Mouse (Mus musculus): ENCODE results near the gene Map2k6. TPM values are rescaled to one million over a fixed set of nuclear protein-coding genes. Genes with fewer than 3 reads are reported as not detected.

Gene Map2k6
- polyA plus RNA-seq, 1 experiment from 2014 or later, result 4.7 TPM

GRCm38 (mm10) chr11:110463801-110464200 lies 64.9 kb downstream of the Map2k6 start:
- TF ChIP-seq CTCF (IDR thresholded peaks at IDR 0.05), result no peak
- TF ChIP-seq EP300 (IDR thresholded peaks at IDR 0.05), result no peak
- ATAC-seq, result no peak
- H3K27me3 ChIP-seq (replicated peaks; ENCODE audit: insufficient read depth, low read length), result no peaks in the 10 kb centered on the region
- H3K4me2 ChIP-seq (replicated peaks; ENCODE audit: low read depth, low read length), result no peak overlapping the region
- H3K9ac ChIP-seq (replicated peaks; ENCODE audit: low read depth), result no peak overlapping the region
- no peaks in the 10 kb centered on the region for H3K9me3 ChIP-seq (ENCODE audit: low read length)
- 76% methylated on average over 9 of the region's 9 CpGs for WGBS
- no peak for DNase-seq (ENCODE audit: low spot score)
- H3K4me3 ChIP-seq (ENCODE audit: low read depth, low read length), result no peak overlapping the region
- H3K27ac ChIP-seq (ENCODE audit: low read length), result no peak overlapping the region
- no peaks in the 10 kb centered on the region for H3K4me1 ChIP-seq (ENCODE audit: insufficient read depth, low read depth, low read length)
- no peaks in the 10 kb centered on the region for H3K36me3 ChIP-seq (ENCODE audit: insufficient read depth, low read length)

GRCm38 (mm10) chr11:110469054-110469453 lies 70.1 kb downstream of the Map2k6 start:
- no peaks in the 10 kb centered on the region for H3K36me3 ChIP-seq (ENCODE audit: insufficient read depth, low read length)
- DNase-seq (ENCODE audit: low spot score) (no peak), ATAC-seq (no peak)
- no peaks in the 10 kb centered on the region for H3K9me3 ChIP-seq (ENCODE audit: low read length)
- no peak overlapping the region for H3K27ac ChIP-seq (ENCODE audit: low read length)
- TF ChIP-seq CTCF (IDR thresholded peaks at IDR 0.05) (no peak), EP300 (IDR thresholded peaks at IDR 0.05) (no peak)
- H3K4me2 ChIP-seq (replicated peaks; ENCODE audit: low read depth, low read length), result no peak overlapping the region
- H3K4me3 ChIP-seq (ENCODE audit: low read depth, low read length), result no peak overlapping the region
- 55% methylated on average over 2 of the region's 2 CpGs for WGBS
- no peaks in the 10 kb centered on the region for H3K27me3 ChIP-seq (replicated peaks; ENCODE audit: insufficient read depth, low read length)
- H3K4me1 ChIP-seq (ENCODE audit: insufficient read depth, low read depth, low read length), result no peaks in the 10 kb centered on the region
- no peak overlapping the region for H3K9ac ChIP-seq (replicated peaks; ENCODE audit: low read depth)

GRCm38 (mm10) chr11:110470561-110471273 lies 71.8 kb downstream of the Map2k6 start:
- Histone ChIP-seq H3K27ac (ENCODE audit: low read length) (no peak overlapping the region), H3K36me3 (ENCODE audit: insufficient read depth, low read length) (no peaks in the 10 kb centered on the region), H3K27me3 (replicated peaks; ENCODE audit: insufficient read depth, low read length) (no peaks in the 10 kb centered on the region), H3K4me2 (replicated peaks; ENCODE audit: low read depth, low read length) (no peak overlapping the region), H3K9ac (replicated peaks; ENCODE audit: low read depth) (no peak overlapping the region), H3K4me1 (ENCODE audit: insufficient read depth, low read depth, low read length) (no peaks in the 10 kb centered on the region), H3K9me3 (ENCODE audit: low read length) (no peaks in the 10 kb centered on the region), H3K4me3 (ENCODE audit: low read depth, low read length) (no peak overlapping the region)
- no peak for TF ChIP-seq CTCF (IDR thresholded peaks at IDR 0.05)
- TF ChIP-seq EP300 (IDR thresholded peaks at IDR 0.05), result no peak
- WGBS, result 81% methylated on average over 8 of the region's 8 CpGs
- DNase-seq (ENCODE audit: low spot score), result no peak
- no peak for ATAC-seq

- H3K4me2 ChIP-seq (replicated peaks; ENCODE audit: low read depth, low read length), result no peak overlapping the region
- H3K9ac ChIP-seq (replicated peaks; ENCODE audit: low read depth), result no peak overlapping the region
- no peaks in the 10 kb centered on the region for H3K9me3 ChIP-seq (ENCODE audit: low read length)
- no peak for DNase-seq (ENCODE audit: low spot score)
- H3K27ac ChIP-seq (ENCODE audit: low read length), result no peak overlapping the region
- no peak for ATAC-seq
- no peak overlapping the region for H3K4me3 ChIP-seq (ENCODE audit: low read depth, low read length)
- no peaks in the 10 kb centered on the region for H3K36me3 ChIP-seq (ENCODE audit: insufficient read depth, low read length)
- no peaks in the 10 kb centered on the region for H3K27me3 ChIP-seq (replicated peaks; ENCODE audit: insufficient read depth, low read length)
- no peaks in the 10 kb centered on the region for H3K4me1 ChIP-seq (ENCODE audit: insufficient read depth, low read depth, low read length)
- no peak for TF ChIP-seq CTCF (IDR thresholded peaks at IDR 0.05)
- 85% methylated on average over 2 of the region's 2 CpGs for WGBS
These were observed 72.4 kb downstream of the Map2k6 start for GRCm38 (mm10) chr11:110471362-110471761.

GRCm38 (mm10) chr11:110472078-110472477 lies 73.2 kb downstream of the Map2k6 start:
- 78% methylated on average over 5 of the region's 5 CpGs for WGBS
- Histone ChIP-seq H3K9ac (replicated peaks; ENCODE audit: low read depth) (no peak overlapping the region), H3K27me3 (replicated peaks; ENCODE audit: insufficient read depth, low read length) (no peaks in the 10 kb centered on the region), H3K36me3 (ENCODE audit: insufficient read depth, low read length) (no peaks in the 10 kb centered on the region), H3K9me3 (ENCODE audit: low read length) (no peaks in the 10 kb centered on the region), H3K4me1 (ENCODE audit: insufficient read depth, low read depth, low read length) (no peaks in the 10 kb centered on the region), H3K4me2 (replicated peaks; ENCODE audit: low read depth, low read length) (no peak overlapping the region), H3K4me3 (ENCODE audit: low read depth, low read length) (no peak overlapping the region), H3K27ac (ENCODE audit: low read length) (no peak overlapping the region)
- no peak for ATAC-seq
- no peak for TF ChIP-seq EP300 (IDR thresholded peaks at IDR 0.05)
- no peak for TF ChIP-seq CTCF (IDR thresholded peaks at IDR 0.05)
- DNase-seq (ENCODE audit: low spot score), result no peak

GRCm38 (mm10) chr11:110473495-110473894 lies 74.6 kb downstream of the Map2k6 start:
- Histone ChIP-seq H3K9ac (replicated peaks; ENCODE audit: low read depth) (no peak overlapping the region), H3K9me3 (ENCODE audit: low read length) (no peaks in the 10 kb centered on the region), H3K27me3 (replicated peaks; ENCODE audit: insufficient read depth, low read length) (no peaks in the 10 kb centered on the region), H3K4me3 (ENCODE audit: low read depth, low read length) (no peak overlapping the region), H3K36me3 (ENCODE audit: insufficient read depth, low read length) (no peaks in the 10 kb centered on the region), H3K4me2 (replicated peaks; ENCODE audit: low read depth, low read length) (no peak overlapping the region), H3K4me1 (ENCODE audit: insufficient read depth, low read depth, low read length) (no peaks in the 10 kb centered on the region), H3K27ac (ENCODE audit: low read length) (no peak overlapping the region)
- 91% methylated on average over 16 of the region's 16 CpGs for WGBS
- TF ChIP-seq EP300 (IDR thresholded peaks at IDR 0.05) (no peak), CTCF (IDR thresholded peaks at IDR 0.05) (no peak)
- ATAC-seq, result no peak
- no peak for DNase-seq (ENCODE audit: low spot score)
